Mouse (Mus musculus) liver, embryonic 16.5 days (tissue): ENCODE results near the gene Ifnar1. TPM values are rescaled to one million over a fixed set of nuclear protein-coding genes. Genes with fewer than 3 reads are reported as not detected.
"Not testable (repeated sequence)": the region's sequence is repeated elsewhere in the genome, so short reads cannot be mapped to it uniquely, and the experiment has no call there.

Source experiments
- ATAC-seq: fragments of 200-750 bp; cut with Nextera tagmentation; 2 replicates; pipeline ENCODE4 v1.8.0; 2017; ENCODE audit warnings: low read depth, mild to moderate bottlenecking, moderate number of reproducible peaks, moderate library complexity
- H3K27ac ChIP-seq: fragments of 300-500 bp; sonication (generic); 2 replicates; pipeline ENCODE4 v1.5.1; 2014; ENCODE audit warnings: mild to moderate bottlenecking, low read length
- H3K27me3 ChIP-seq: fragments of 300-500 bp; sonication (generic); 2 replicates; pipeline ENCODE4 v1.6.1; 2014; ENCODE audit warnings: low read depth, low read length, mixed read lengths; ENCODE audit not compliant: control insufficient read depth, insufficient read depth
- H3K36me3 ChIP-seq: fragments of 300-500 bp; sonication (generic); 2 replicates; pipeline ENCODE4 v1.6.1; 2014; ENCODE audit warnings: mild to moderate bottlenecking; ENCODE audit not compliant: control insufficient read depth, insufficient read depth
- H3K4me1 ChIP-seq: fragments of 300-500 bp; sonication (generic); 2 replicates; pipeline ENCODE4 v1.6.1; 2014; ENCODE audit warnings: low read depth, low read length, mixed read lengths; ENCODE audit not compliant: control insufficient read depth
- H3K4me2 ChIP-seq: fragments of 300-500 bp; sonication (generic); 2 replicates; pipeline ENCODE4 v1.6.1; 2014; ENCODE audit warnings: low read depth, low read length, mixed read lengths
- H3K4me3 ChIP-seq: fragments of 300-500 bp; sonication (generic); 2 replicates; pipeline ENCODE4 v1.5.1; 2014; ENCODE audit warnings: low read depth, mild to moderate bottlenecking, low read length
- H3K9ac ChIP-seq: fragments of 300-500 bp; sonication (generic); 2 replicates; pipeline ENCODE4 v1.6.1; 2014; ENCODE audit warnings: low read depth, low read length
- H3K9me3 ChIP-seq: fragments of 300-500 bp; sonication (generic); replicated peaks from 2 replicates; pipeline ENCODE4 v1.6.1; 2016; ENCODE audit warnings: low read length; ENCODE audit not compliant: control insufficient read depth
- WGBS: fragments of 180-500 bp; shearing (Covaris S2); extraction: QIAGEN DNeasy Blood & Tissue Kit; methylation state at CpG from one replicate; pipeline ENCODE4 v1.1.7; 2014; ENCODE audit not compliant: insufficient replicate concordance; 5-methylcytosine and 5-hydroxymethylcytosine counted together
- polyA plus RNA-seq: library from polyadenylated mRNA; unstranded; fragments of >200 nt; fragmentation: Nextera tagmentation; extraction: Ambion mirVana; gene quantifications from 2 replicates; pipeline ENCODE4 v1.2.1, GENCODE M21; 2015

Ifnar1 gene
- polyA plus RNA-seq, result 21.3 and 25.0 TPM in 2 replicates

GRCm38 (mm10) chr16:91484808-91485700 lies at the start of gene Ifnar1:
Gene Ifnar1, plus strand, starts transcription at chr16:91485238.
- H3K9me3 ChIP-seq, result no peaks in the 10 kb centered on the region
- H3K27me3 ChIP-seq, result no peaks in the 10 kb centered on the region
- peak within 1 kb of the TSS; percentile 90 for H3K4me2 ChIP-seq
- peak within 1 kb of the TSS; percentile 99 for H3K9ac ChIP-seq
- peaks cover 25% of the 10 kb centered on the region for H3K4me1 ChIP-seq
- ATAC-seq, result peak; percentile 98
- H3K4me3 ChIP-seq, result peak within 1 kb of the TSS; percentile 94
- H3K36me3 ChIP-seq, result peaks cover 10% of the 10 kb centered on the region
- under 1% methylated on average over 61 of the region's 68 CpGs for WGBS
- H3K27ac ChIP-seq, result peak within 1 kb of the TSS; percentile 100

- no peak overlapping the region for H3K4me2 ChIP-seq
- ATAC-seq, result no peak
- H3K4me3 ChIP-seq, result no peak overlapping the region
- 42% methylated on average over 3 of the region's 3 CpGs for WGBS
- H3K4me1 ChIP-seq, result peaks cover 53% of the 10 kb centered on the region
- no peaks in the 10 kb centered on the region for H3K27me3 ChIP-seq
- no peak overlapping the region for H3K9ac ChIP-seq
- H3K27ac ChIP-seq, result peak overlapping the region; percentile 73
- H3K9me3 ChIP-seq, result no peaks in the 10 kb centered on the region
- H3K36me3 ChIP-seq, result no peaks in the 10 kb centered on the region
Observed at GRCm38 (mm10) chr16:91438081-91438480, 47.0 kb upstream of the Ifnar1 start.

- H3K4me2 ChIP-seq, H3K9me3 ChIP-seq, H3K4me3 ChIP-seq, H3K27me3 ChIP-seq, H3K36me3 ChIP-seq, H3K9ac ChIP-seq, ATAC-seq: not testable (repeated sequence)
- peak overlapping the region; percentile 73 for H3K27ac ChIP-seq
- H3K4me1 ChIP-seq, result peaks cover 52% of the 10 kb centered on the region
- WGBS, result 85% methylated on average over 1 of the region's 1 CpGs
Observed at GRCm38 (mm10) chr16:91438599-91438998, 46.4 kb upstream of the Ifnar1 start.

- no peaks in the 10 kb centered on the region for H3K27me3 ChIP-seq
- peak overlapping the region; percentile 42 for H3K4me3 ChIP-seq
- 8% methylated on average over 7 of the region's 7 CpGs for WGBS
- no peaks in the 10 kb centered on the region for H3K36me3 ChIP-seq
- peak overlapping the region; percentile 100 for H3K27ac ChIP-seq
- H3K9ac ChIP-seq, result peak overlapping the region; percentile 63
- peaks cover 47% of the 10 kb centered on the region for H3K4me1 ChIP-seq
- peak; percentile 86 for ATAC-seq
- H3K4me2 ChIP-seq, result peak overlapping the region; percentile 70
- H3K9me3 ChIP-seq, result peaks cover 3% of the 10 kb centered on the region; the same call in 1 of the 2 replicates
Observed at GRCm38 (mm10) chr16:91441366-91441765, 43.7 kb upstream of the Ifnar1 start.

- Histone ChIP-seq H3K36me3 (no peaks in the 10 kb centered on the region), H3K27ac (peak overlapping the region; percentile 100), H3K9me3 (peaks cover 3% of the 10 kb centered on the region; the same call in 1 of the 2 replicates), H3K4me3 (peak overlapping the region; percentile 42), H3K9ac (peak overlapping the region; percentile 77), H3K27me3 (no peaks in the 10 kb centered on the region), H3K4me1 (peaks cover 52% of the 10 kb centered on the region), H3K4me2 (peak overlapping the region; percentile 70)
- peak; percentile 97 for ATAC-seq
- WGBS, result 23% methylated on average over 7 of the region's 7 CpGs
Observed at GRCm38 (mm10) chr16:91441811-91442240, 43.2 kb upstream of the Ifnar1 start.

GRCm38 (mm10) chr16:91442446-91442845 lies 42.6 kb upstream of the Ifnar1 start:
- H3K27ac ChIP-seq, result peak overlapping the region; percentile 100
- H3K36me3 ChIP-seq, result no peaks in the 10 kb centered on the region
- peaks cover 3% of the 10 kb centered on the region; the same call in 1 of the 2 replicates for H3K9me3 ChIP-seq
- 22% methylated on average over 4 of the region's 4 CpGs for WGBS
- H3K4me2 ChIP-seq, result peak overlapping the region; percentile 52
- peak; percentile 49 for ATAC-seq
- H3K27me3 ChIP-seq, result no peaks in the 10 kb centered on the region
- H3K4me1 ChIP-seq, result peaks cover 58% of the 10 kb centered on the region
- H3K9ac ChIP-seq, result peak overlapping the region; percentile 77
- no peak overlapping the region for H3K4me3 ChIP-seq

- peak overlapping the region; percentile 100 for H3K27ac ChIP-seq
- peaks cover 3% of the 10 kb centered on the region; the same call in 1 of the 2 replicates for H3K9me3 ChIP-seq
- peaks cover 64% of the 10 kb centered on the region for H3K4me1 ChIP-seq
- no peaks in the 10 kb centered on the region for H3K27me3 ChIP-seq
- no peaks in the 10 kb centered on the region for H3K36me3 ChIP-seq
- H3K9ac ChIP-seq, result peak overlapping the region; percentile 77
- ATAC-seq, result no peak
- 59% methylated on average over 8 of the region's 8 CpGs for whole genome bisulfite sequencing
- H3K4me2 ChIP-seq, result peak overlapping the region; percentile 52
- H3K4me3 ChIP-seq, result no peak overlapping the region
Observed at GRCm38 (mm10) chr16:91443211-91443611, 41.8 kb upstream of the Ifnar1 start.

GRCm38 (mm10) chr16:91444847-91445246 lies 40.2 kb upstream of the Ifnar1 start:
- Histone ChIP-seq H3K27ac (peak overlapping the region; percentile 22; the same call in 1 of the 2 replicates), H3K36me3 (no peaks in the 10 kb centered on the region), H3K9me3 (peaks cover 3% of the 10 kb centered on the region; the same call in 1 of the 2 replicates), H3K4me2 (no peak overlapping the region), H3K4me1 (peaks cover 67% of the 10 kb centered on the region), H3K9ac (no peak overlapping the region), H3K27me3 (no peaks in the 10 kb centered on the region), H3K4me3 (no peak overlapping the region)
- ATAC-seq, result no peak
- 77% methylated on average over 4 of the region's 4 CpGs for WGBS

- H3K9me3 ChIP-seq, result peaks cover 3% of the 10 kb centered on the region; the same call in 1 of the 2 replicates
- peaks cover 70% of the 10 kb centered on the region for H3K4me1 ChIP-seq
- no peaks in the 10 kb centered on the region for H3K27me3 ChIP-seq
- no peak overlapping the region for H3K9ac ChIP-seq
- peak overlapping the region; percentile 22; the same call in 1 of the 2 replicates for H3K27ac ChIP-seq
- no peak overlapping the region for H3K4me3 ChIP-seq
- 62% methylated on average over 5 of the region's 5 CpGs for WGBS
- no peak for ATAC-seq
- H3K4me2 ChIP-seq, result no peak overlapping the region
- no peaks in the 10 kb centered on the region for H3K36me3 ChIP-seq
Observed at GRCm38 (mm10) chr16:91445566-91445965, 39.5 kb upstream of the Ifnar1 start.
